Mouse (Mus musculus): ENCODE data around the gene Akr1c12. TPM values are rescaled to one million over a fixed set of nuclear protein-coding genes. Genes with fewer than 3 reads are reported as not detected.

Akr1c12 gene
- polyA plus RNA-seq (2015; fragmentation: Nextera tagmentation; extraction: Ambion mirVana): 0.39 and 0.46 TPM in 2 replicates

DNA sequence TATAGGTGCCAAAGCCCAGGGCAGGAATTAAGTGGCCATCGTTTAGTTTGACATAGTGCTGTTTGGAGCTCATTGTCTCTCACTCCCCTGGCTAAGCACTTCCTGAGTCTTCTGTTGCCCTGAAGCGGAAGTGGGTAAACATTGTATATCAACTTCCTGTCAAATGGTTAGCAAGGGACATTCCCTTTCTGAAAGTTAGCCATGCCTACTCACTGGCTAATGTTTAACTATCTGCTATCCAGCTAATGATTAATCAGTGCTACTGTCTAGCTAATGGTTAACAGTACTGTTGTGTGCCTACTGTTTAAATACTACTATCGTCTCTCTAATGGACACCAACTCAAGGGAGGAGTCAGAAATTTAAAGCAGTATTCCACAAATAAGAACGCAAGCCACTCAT is at the start of gene Akr1c12:
Gene Akr1c12, minus strand, starts transcription at position 150 of the 400 bp plus-strand sequence.

GRCm38 (mm10) chr13:4228441-4228840 is 50.8 kb downstream of the Akr1c12 start, which contains the start of gene Akr1c19:
Gene Akr1c19, plus strand, starts transcription at chr13:4228700.

Other genes starting within 250 kb of the Akr1c12 start
- 0.90 and 1.5 TPM in 2 replicates for gene Akr1c14, start 230.4 kb downstream of the Akr1c12 start, polyA plus RNA-seq (2015; fragmentation: Nextera tagmentation; extraction: Ambion mirVana)
- gene Akr1c18, start 128.8 kb downstream of the Akr1c12 start, polyA plus RNA-seq (2015; fragmentation: Nextera tagmentation; extraction: Ambion mirVana): 0.25 and 0.54 TPM in 2 replicates
- 4.6 and 7.1 TPM in 2 replicates for gene Akr1c13, start 88.3 kb downstream of the Akr1c12 start, polyA plus RNA-seq (2015; fragmentation: Nextera tagmentation; extraction: Ambion mirVana)
- gene Akr1c19, start 50.7 kb downstream of the Akr1c12 start, polyA plus RNA-seq (2015; fragmentation: Nextera tagmentation; extraction: Ambion mirVana): 4.6 and 7.7 TPM in 2 replicates
- gene Akr1c6, start 154.9 kb upstream of the Akr1c12 start, polyA plus RNA-seq (2015; fragmentation: Nextera tagmentation; extraction: Ambion mirVana): not detected in 2 replicates
- gene Akr1c20, start 243.9 kb upstream of the Akr1c12 start, polyA plus RNA-seq (2015; fragmentation: Nextera tagmentation; extraction: Ambion mirVana): not detected in 2 replicates